Mouse (Mus musculus) right cerebral cortex, postnatal 25 days (tissue): ENCODE results near the gene Dr1.
"Not testable (repeated sequence)": the region's sequence is repeated elsewhere in the genome, so short reads cannot be mapped to it uniquely, and the experiment has no call there.

Experiments
- DNase-seq: peaks from one replicate; pipeline ENCODE4 v3.0.0; 2022

Gene Dr1

DNA sequence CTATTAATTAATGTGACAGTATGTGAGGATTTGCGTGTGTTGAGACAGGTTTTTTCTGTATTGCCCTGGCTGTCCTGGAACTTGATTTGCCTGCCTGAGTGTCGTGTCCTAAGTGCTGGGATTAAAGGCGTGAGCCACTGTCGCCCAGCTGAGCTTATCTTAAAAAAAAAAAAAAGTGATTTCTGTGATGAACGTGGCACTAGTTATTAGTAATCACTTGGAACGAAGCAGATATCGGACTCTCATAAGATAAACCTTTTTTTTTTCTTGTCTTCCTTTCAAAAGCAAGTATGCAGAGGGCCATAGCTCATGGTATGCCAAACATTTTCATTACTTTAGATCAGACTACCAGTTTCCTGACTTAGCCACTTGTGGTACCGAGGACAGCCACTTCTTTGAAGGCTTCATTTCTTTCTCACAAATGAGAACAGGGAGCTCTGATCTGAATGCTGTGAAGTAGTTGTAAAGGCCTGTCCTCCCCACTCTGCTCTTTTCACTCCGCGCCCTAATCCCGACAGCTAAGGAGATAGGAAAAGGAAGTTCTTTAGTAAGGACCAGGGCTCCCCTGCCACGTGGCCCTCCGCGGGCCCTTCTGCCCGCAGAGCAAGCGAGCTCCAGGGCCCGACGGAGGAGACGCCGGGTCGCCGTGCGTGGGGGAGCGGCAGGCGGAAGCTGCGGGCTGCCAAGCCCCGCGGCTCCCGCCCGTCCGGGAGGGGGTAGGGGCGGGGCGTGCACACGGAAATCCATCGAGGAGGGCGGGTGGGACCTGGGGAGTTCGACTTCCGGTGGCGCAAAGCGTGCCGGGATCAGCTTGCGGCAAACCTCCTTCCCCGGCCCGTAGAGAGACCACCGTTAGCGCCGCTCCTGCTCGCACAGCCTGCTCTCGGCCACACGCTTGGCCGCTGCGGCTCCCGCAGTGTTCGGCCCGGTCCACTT, at the start of gene Dr1:
TSS of gene Dr1 (plus strand) at position 771 of the 936 bp plus-strand sequence.
- DNase-seq: peak; percentile 89

DNA sequence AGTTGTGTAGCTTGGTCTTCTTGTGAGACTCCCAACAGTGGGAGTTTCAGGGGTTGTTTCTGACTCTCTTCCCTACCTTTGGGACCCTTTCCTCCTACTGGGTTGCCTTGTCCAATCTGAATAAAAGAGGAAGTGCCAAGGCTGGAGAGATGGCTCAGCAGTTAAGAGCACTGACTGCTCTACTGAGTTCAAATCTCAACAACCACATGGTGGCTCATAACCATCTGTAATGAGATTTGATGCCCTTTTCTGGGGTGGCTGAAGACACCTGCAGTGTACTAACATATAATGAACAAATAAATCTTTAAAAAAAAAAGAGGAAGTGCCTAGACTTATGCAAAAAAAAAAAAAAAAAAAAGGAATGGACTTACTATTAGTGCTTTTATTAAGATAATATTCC, 44.6 kb upstream of the Dr1 start:
- no peak for DNase-seq

DNA sequence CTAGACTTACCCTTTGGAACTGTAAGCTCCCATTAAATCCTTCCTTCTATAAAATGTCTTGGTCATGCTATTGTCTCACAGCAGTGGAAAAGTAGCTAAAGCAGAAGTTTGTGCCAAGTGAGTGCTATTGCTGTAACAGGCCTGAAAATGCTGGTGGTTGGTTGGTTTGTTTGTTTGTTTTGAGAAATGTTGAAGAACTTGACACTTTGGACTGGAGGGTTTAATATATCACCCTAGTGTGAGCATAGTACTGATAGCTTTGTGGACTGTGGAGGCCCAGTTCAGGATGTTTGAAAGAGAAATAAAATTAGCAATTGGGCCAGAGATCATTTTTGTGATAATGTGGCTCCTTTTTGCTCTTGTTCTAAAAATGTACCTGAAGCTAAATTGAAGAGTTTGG, 42.5 kb upstream of the Dr1 start:
- no peak for DNase-seq

DNA sequence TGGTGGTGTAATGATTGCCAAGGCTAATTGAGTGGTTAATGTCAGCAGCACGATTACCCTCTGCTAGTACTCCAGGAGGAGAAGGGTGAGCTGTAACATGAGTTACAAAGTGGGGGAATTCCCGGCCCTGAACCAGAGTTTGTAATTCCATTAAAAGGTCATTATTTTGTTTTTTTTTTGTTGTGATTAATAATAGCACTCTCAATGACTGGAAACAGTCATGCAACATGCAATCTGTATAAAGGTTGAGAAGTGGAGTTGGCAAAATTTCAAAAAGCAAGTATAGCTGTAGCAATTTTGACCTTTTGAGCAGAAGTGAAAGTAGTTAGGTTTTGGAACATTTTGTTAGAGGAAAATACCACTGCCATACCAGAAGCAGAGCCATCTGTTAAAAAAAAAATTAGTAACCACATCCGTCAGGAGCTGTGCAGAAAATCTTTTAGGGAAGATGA, 22.4 kb upstream of the Dr1 start:
- DNase-seq: no peak

DNA sequence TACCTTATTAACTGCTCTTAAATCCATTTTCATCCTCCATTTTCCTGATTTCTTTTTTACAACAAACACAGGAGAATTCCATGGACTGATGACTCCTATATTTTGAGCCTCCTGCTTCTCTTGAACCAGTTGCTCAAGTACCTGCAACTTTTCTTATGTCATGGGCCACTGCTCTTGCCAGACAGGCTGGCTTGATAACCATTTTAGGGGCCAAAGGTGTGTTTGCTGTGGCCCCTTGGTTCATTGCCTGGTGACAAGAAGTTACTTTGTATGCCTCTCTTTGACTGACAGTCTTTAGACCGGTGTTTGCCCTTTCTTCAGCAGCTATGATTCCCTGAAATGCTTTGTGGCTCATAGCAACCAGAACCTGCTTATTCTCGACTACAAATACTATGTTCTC, 18.7 kb upstream of the Dr1 start:
- DNase-seq: no peak

DNA sequence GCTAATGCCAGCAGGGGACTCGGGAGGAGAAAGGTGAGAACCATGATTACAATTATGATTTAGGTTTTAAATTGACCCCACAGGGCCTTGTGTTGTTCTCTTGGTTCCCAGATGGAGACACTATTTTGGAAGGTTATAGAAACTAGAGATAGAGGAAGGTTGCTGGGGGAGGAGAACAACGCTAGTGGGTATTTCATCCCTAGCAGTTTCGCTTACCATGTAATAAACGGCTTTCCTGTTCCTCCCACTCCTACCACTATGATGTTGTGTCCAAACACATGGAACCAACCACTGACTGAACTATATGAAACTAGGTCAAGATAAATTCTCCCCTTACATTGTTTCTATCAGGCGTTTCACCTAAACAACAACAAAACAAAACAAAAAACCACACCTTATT, 13.4 kb upstream of the Dr1 start:
- DNase-seq: no peak

DNA sequence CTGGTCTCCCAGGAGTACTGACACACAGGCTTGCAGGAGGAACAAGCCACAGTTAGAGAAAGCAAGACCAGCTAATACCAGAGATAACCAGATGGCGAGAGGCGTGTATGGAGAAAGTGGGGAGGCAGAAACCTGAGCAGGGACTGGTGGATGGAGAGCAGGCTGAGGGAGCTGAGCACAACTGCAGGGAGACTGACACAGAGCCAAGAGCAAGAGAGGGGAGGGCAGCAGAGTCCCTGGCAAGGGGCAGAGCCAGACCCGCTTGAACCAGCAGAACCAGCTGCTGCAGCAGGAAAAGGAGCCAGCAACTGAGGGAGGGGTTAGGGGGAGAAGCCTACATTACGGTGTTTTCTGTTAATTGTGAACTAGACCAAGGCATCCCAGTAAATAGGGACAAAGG, 6.0 kb upstream of the Dr1 start:
- DNase-seq: peak; percentile 9

DNA sequence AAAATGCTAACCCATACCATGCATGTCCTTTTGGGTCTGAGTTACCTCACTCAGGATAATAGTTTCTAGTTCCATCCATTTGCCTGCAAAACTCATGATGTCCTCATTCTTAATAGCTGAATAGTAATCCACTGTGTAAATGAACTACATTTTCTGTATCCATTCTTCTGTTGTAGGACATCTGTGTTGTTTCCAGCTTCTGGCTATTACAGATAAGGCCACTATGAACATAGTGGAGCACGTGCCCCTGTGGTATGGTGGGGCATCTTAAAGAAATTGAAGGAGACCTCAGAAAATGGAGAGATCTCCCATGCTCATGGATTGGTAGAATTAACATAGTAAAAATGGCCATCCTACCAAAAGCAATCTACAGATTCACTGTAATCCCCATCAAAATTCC, 4.9 kb upstream of the Dr1 start:
- DNase-seq: not testable (repeated sequence)

DNA sequence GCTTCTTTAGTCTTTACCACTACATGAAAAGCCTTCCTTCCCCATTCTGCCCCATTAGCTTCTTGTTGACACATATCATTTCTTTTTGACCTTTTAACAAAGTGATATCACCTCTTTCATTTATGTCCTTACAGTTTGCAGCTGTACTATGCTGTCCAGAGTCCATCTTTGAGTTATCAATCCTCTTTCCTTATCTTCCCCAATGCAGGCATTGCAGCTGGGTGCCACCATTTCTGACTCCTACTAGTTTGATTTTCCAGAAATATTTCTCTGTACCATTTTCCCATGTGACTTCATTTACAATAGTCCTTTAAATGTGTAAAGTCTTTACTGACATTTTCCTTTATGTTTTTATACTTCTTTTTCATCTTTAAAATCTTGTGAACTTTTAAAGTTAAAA, 1.7 kb upstream of the Dr1 start:
- DNase-seq: no peak

DNA sequence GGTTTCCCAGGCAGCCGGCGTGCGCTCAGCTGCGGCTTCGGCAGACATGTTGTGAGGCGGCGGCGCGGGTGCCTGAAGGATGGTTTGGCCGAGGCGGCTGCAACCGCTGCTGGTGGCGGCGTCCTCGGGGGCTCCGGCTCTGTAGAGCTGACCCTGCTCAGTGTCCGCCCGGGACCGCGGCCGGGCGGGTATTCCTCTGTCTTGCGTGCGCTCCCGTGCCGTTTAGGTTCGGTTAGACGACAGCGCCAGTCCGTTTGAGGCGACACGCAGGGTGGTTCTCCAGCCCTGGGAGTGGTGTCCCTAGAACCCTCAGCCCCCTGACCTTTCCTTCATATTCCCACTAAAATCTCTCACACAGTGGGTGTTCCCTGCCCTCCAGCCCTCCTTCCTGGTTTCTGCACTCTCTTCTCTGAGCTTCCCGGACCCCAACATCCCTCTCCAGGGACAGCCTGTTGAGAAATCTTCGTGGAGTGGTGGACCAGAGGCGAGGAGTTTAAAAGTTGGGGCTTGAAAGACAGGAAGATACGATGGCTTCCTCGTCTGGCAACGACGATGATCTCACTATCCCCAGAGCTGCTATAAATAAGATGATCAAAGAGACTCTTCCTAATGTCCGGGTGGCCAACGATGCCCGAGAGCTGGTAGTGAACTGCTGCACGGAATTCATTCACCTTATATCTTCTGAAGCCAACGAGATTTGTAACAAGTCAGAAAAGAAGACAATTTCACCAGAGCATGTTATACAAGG, 540 bp downstream of the Dr1 start:
- no peak for DNase-seq

DNA sequence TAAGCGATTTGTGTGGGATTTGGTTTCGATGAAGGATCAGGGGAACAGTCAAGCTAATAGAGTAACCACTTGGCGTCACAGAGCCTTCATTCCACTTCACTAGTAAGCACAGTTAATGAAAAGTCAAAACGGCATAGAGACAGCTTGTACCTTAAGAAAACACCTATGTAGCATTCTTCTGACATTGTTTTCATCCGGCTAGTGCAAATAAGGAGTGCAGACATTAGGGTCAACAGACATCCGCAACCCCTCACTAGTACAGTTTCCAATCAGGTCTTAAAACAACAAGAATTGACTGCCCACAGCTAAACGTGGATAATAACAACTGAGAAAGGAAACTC, 1.1 kb downstream of the Dr1 start:
- no peak for DNase-seq

DNA sequence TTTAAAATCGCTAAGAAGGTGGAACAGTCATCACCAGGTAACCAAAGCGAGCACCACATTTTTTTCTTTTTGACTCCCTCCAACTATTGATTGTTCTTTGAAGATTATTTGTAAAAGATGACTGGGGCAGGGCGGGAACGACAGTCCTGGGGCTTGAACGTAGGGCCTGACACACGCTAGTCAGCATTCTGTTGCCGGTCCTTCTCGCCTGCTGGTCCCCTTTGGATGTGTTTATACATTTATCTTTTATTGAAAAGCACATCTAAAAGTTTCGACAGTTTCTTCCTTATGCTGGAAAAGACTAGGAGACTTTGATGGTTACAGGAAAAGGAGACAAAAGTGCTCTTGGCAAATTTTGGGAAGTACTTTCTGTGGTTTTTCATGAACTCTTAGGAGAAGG, 1.7 kb downstream of the Dr1 start:
- DNase-seq: no peak

DNA sequence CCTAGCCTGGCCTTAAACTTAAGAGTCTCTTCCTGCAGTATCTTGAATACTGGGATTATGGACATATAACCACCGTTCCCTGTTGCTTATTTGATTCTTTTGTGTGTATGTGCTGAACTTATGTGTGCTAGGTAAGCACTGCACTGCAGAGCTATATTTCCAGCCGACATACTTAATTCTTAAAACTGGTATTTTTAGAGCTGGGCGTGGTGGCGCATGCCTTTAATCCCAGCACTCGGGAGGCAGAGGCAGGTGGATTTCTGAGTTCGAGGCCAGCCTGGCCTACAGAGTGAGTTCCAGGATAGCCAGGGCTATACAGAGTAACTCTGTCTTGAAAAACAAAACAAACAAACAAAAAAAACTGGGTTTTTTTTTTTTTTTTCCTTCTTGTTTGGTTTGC, 2.6 kb downstream of the Dr1 start:
- DNase-seq: not testable (repeated sequence)

DNA sequence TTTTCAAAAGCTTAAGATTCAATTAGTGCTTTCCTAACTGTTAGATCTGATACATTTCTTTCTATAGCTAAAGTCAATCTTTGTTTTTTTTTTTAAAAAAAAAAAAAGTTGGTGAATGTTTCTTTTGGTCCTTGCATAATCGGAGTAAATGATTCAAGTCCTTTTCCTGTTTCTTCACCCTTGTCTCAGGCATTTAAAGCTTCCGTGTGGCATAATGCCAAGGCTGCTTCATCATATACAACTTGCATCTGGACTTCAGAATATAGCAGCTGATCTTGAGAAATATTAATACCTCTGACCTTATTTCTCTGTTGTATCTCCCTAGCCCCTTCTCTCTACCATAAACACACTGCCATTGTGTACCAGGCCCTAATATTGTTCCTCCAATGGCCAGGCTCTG, 18.3 kb downstream of the Dr1 start:
- DNase-seq: no peak

DNA sequence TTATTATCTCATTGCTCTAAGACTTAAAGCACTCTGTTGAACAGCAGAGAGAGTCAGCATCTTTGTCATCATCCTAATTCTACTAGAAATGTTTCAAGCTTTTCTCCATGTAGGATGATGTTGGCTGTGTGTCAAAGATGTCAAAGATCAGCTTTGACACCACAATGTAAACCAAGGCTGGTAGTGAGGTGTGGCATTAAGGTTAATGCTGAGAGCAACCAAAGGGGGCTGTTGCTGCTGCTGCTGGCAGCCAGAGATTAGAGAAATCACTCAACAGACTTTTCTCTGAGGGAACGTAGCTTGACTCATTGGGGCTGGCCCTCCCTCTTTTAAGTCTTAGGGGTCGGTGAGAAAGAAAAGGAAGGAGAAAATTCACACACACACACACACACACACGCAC, 32.9 kb downstream of the Dr1 start:
- no peak for DNase-seq

DNA sequence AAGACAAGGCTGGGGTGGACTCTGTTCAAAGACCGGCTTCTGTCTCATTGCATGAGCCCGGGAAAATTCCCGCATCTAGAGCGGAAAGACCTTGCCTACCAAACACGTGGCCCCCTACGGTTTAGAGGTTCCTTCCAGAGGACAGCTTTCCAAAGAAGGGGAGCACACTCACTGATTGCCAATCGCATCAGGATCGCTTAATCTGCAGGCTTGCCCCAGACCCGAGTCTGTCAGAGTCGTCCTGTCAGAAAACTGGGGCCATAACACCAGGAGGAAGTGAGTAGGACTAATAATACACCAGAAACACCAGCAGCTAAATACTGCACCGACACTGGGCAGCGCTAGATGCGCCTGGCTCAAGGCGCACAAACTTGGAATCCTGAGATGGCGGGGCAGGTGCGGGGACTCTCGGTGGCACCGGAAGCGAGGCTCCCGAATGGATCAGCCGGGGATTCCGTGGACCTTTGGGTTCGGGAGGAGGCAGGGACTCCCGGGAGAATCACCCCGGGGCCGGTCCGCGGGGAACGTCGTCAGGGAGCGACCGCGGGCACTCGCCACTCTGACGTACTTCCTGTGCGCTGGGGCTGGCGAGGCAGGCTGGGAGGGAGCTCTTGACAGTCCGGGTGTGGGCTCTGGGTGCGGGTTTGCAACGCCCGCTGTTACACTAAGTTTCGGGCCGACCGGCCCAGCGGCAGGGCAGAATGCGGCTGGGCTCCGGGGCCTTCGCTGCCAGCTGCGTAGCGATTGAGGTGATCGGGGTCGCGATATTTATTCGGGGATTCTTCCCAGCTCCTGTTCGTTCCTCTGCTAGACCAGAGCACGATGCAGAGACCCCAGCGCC, 43.7 kb downstream of the Dr1 start, which contains the start of gene Pigg:
TSS of gene Pigg (plus strand) at position 386 of the 841 bp plus-strand sequence.
- DNase-seq: peak; percentile 96

DNA sequence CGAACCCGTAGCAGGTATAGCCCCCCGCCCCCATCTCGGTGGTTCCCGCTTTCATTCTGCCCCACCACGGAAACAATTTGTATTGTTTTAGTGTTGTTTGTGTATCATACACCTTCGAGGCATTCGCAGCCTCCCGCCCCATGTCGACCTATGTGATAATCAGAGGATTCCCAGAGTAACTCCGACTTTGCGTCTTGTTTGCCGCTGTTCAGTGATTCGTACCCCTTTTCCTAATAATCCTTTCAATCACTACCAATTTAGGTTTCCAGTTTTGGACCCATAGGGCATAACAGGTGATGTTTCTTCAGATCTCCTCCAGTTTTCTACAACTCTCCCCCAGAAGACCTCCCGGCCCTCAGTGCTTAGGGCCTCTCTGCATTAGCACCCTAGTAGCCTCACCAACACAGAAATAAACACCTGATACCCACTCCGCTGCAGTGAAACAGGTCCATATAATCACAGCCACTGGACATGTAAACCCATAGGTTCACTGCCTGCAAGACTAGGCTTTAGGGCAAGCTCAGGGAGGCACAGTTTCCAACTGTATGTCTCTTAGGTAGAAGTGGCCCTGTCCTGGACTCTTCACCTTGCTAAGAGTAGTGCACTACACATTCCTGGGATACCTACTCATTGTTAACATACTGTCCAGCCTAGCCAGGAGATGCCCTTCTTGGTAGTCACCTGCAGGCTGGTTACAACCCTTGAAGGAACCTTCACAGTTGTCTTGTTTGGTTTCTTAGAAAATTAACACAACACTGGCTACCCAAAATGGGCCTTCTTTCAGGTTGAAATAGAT, 44.6 kb downstream of the Dr1 start:
- no peak for DNase-seq
